ENCODE assay signal across 8 mouse cellular contexts in the genomic region with DNA sequence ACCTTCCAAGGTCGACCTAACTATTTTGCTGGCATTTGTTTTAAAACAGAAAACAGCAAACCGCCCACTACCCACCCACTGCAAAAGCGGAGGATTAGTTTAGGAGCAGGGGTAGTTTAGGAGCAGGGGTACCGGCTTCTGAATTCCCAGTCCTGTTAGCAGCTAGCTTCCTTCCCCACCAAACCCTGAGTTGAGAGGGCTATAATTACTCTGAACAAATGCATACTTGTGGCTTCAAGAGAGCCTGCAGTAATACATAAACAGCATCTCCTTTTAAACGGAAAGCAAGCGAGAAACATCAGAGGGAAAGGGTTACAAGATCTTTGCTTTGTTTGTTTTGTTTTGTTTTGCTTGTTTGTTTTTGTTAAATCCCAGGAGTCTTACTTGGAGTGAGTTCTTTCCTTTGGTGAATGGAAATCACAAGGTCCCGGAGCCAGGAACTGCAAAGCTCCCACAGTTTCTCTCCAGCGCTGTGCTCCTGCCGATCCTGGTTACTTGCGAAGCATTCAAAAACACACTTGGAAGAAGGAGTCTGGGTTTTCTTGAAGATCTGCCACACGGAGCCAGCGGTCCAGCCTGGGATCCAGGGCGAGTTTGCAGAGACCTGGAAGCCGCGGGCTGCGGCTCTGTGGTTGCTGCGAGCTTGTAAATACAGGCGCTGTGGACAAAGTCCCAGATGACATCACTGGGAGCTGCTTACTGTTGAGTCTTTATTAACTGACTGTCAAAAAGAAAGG.
DNase-seq lines count a peak whose midpoint lies in the region; TF ChIP-seq lines count a peak whose summit lies in the region.

No protein-coding gene starts in this region.

- peak; percentile 51 to 58 for DNase-seq in adrenal gland, postnatal 36 days
- peak; percentile 67 for DNase-seq in embryo, embryonic 9.5 days (ENCODE audit: extremely low spot score)
- peak; percentile 28 to 37 for DNase-seq in gastrocnemius, postnatal 36 days
- DNase-seq in hindlimb bud, embryonic 11.5 days (ENCODE audit: extremely low spot score, low read depth, low spot score) = peak; percentile 28
- DNase-seq in left cerebral cortex, adult 2 months (ENCODE audit: extremely low spot score in 1 of 2, low spot score in 2 of 2) = peak; percentile 25 to 28
- peak; percentile 45 for DNase-seq in lung, postnatal 14 days
- peak; percentile 26 for DNase-seq in right cerebral cortex, postnatal 4 days
- no peak for DNase-seq in retina, embryonic 14.5 days (ENCODE audit: low spot score)

- H3K27ac ChIP-seq in left cerebral cortex, adult 2 months = peak overlapping the region; percentile 32; the same call in 1 of the 2 replicates

- H3K4me3 ChIP-seq in left cerebral cortex, adult 2 months = peak overlapping the region; percentile 48

- no peak for TF ChIP-seq CTCF in left cerebral cortex, adult 2 months (IDR thresholded peaks at IDR 0.05)

- intact Hi-C loops in gastrocnemius, postnatal 36 days (cut with DNase I) = no loop called here
- intact Hi-C loops in left cerebral cortex, adult 2 months (cut with DNase I) = loop anchor here (5.0 kb wide), 2 partner anchors 95 to 190 kb away; partner anchors contain the start of gene Nckap5
